Mouse (Mus musculus): ENCODE data around the gene Txnrd1. TPM values are rescaled to one million over a fixed set of nuclear protein-coding genes. Genes with fewer than 3 reads are reported as not detected.

Txnrd1 gene
- total RNA-seq, 2 experiments from 2014 or later: 27.5 to 30.4 TPM

DNA sequence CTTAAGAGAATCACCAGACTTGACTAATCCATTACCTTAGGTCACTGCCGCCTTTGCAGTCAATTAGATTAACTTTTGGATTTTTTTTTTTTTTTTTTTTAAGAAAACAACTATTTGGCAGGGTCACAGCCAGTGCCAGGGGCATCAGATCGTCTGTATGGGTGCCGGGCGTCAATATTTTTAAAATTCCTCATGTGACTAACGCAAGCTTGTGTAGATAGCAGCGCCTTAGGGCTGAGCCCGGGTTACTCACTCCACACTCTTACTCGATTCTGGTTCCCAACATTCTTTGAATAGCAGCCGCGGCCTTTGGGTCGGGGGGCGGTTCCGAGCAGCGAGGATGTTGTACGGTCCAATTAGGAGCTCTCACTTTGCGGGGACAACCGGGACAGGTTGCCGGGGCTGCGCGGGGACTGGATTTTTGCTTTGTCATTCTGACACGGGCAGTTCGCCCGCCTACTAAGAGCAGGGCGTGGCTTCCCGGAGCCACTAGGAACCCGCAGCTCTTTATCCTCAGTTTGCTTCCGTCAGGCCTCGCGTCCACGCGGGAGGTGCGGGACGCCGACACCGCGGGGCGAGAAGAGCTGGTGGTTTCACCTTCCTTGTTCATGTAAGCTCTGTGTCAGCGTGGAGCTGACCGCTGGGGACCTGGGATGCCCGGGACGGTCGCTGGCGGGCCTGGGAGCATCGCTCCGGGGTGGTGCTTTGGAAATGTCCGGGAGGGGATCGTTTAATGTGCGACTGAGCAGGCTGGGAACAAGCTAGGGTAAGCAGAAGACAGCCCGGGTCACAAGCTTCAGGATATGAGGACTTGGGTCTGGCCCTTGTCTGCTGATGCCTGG is 25.2 kb downstream of the Txnrd1 start:
- intact Hi-C loops (cut with DNase I; ENCODE audit: low total_unique reads): no loop called here

DNA sequence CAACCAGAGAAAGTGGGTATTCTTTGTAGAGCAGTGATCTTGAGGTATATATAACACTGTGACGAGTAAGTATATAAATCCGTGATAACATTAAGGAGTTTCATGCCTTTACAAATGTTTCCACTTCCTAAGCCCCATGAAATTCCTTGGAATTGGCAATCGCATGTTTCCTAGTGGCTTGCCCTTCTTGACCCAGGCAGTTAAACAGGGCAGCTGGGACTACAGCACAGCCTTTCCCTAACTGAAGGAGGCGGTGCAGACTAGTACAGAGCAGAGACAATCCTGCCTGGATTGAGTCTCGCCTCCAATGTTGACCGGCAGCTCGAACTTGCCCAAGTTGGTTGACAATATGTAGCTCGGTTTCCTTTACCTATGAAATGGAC is 25.8 kb downstream of the Txnrd1 start:
- intact Hi-C loops (cut with DNase I; ENCODE audit: low total_unique reads): no loop called here
- DNase-seq: peak; percentile 25

More for the DNA sequence above, 25.2 kb downstream of the Txnrd1 start:
- DNase-seq: peak; percentile 90

DNA sequence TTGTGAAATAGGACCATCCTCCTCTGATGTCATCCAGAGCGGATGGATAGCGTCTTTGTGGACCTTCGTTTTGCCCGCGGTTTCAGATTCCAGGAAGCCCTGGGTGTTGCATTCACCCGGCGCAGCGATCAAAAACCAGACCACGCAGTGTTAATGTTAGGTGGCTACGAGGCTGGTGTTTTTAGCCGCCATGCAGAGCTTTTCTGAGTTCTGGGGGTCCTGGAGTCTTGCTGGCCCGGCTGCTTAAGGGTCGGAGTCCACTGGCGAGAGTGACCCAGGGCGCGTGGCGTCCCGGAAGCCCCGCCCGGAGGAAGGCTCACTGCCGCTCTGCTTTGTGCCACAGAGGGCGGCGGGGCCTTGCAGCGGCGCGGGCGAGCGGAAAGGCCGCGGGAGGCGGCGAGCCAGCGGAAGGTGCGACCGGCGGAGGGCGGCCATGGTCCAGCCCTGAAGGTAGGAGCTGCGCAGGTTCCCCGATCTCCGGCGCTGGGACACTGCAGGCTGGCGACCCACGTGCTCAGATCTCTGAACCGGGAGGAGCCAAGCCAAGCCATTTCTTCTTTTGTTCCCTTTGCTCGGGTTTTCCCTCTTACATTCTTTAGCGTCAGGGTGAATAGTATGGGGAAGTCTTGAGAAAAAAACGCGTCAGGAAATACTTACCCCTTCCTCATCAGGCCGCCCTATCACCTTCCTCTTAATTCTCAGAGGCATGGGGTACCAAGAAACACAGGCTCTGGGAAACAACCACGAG is 26.6 kb downstream of the Txnrd1 start:
- intact Hi-C loops (cut with DNase I; ENCODE audit: low total_unique reads): loop anchor here (10.0 kb wide), 1 partner anchor 46 kb away; no protein-coding TSS in a partner anchor
- peak; percentile 63 for DNase-seq

- intact Hi-C loops (cut with DNase I; ENCODE audit: low total_unique reads): loop anchor here (10.0 kb wide), 1 partner anchor 46 kb away; no protein-coding TSS in a partner anchor
- no peak for DNase-seq
Observed at GRCm38 (mm10) chr10:82860929-82861315, 27.2 kb downstream of the Txnrd1 start.

DNA sequence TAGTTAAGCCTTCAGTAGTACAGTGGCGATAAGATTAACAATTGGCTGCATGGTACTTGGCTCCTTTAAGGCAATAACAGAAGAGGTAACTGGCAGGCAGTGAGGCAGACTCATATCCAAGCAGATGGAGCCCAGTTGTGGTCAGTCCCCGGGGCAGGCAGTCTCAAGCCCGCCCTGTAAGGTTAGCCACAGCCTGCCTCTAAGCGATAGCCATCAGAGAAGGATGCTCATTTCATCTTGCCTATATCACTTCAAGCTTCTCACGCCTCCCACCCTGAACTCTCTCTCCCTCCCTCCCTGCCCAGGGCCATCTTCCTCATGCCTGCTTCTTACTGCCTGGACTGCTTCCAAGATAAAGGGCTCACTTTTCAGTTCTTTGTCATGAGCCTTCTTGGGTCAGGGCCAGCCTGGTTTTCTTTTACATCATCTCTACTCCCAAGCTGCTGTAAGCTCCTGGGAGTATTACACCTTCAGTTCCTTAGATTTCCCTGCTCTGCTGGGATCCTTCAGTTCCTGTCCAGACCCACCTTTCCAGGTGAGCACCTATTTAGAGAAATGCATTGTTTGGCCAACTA is 29.4 kb downstream of the Txnrd1 start:
- DNase-seq: no peak
- intact Hi-C loops (cut with DNase I; ENCODE audit: low total_unique reads): loop anchor here (10.0 kb wide), 1 partner anchor 48 kb away; no protein-coding TSS in a partner anchor

GRCm38 (mm10) chr10:82863827-82864226 is 30.1 kb downstream of the Txnrd1 start:
- peak; percentile 39 for DNase-seq
- intact Hi-C loops (cut with DNase I; ENCODE audit: low total_unique reads): loop anchor here (10.0 kb wide), 1 partner anchor 49 kb away; no protein-coding TSS in a partner anchor

DNA sequence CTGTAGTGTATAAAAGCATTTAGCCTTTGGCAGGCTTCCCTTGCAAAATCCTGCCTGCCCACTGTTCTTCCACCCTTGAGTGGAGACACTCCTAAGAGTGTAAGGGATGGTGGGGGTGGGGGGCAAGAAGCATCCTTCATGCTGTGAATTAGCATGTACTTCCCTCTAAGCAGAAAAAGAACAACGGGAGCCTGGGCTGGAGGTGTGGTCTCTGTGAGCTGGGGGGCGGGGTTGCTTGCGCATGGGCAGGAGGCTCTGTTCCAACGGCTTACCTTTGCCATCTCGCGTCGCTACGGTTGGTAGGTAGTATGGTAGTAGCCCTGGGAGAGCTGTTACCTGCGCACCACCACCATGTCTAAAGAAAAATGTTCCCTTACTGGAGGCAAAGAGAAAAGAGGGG is 32.6 kb downstream of the Txnrd1 start, which contains the start of gene Eid3:
TSS of gene Eid3 (plus strand) at position 271 of the 400 bp plus-strand sequence.
- intact Hi-C loops (cut with DNase I; ENCODE audit: low total_unique reads): loop anchor here (10.0 kb wide), 1 partner anchor 52 kb away; no protein-coding TSS in a partner anchor
- DNase-seq: no peak

DNA sequence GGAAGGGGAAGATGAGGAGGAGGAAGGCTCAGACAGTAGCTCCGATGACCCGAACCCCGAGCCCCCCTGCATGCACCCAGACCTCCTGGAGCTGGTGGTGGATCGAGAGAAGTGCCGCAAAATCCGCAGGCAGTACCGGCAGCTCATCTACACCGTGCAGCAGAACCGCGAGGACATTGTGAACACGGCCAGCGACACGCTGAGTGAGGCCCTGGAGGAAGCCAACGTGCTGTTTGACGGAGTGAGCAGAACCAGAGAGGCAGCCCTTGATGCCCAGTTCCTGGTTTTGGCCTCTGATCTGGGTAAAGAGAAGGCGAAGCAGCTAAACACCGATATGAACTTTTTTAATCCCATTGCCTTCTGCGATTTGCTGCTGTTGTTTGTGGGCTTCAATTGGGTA is 33.1 kb downstream of the Txnrd1 start:
- intact Hi-C loops (cut with DNase I; ENCODE audit: low total_unique reads): loop anchor here (10.0 kb wide), 1 partner anchor 52 kb away; no protein-coding TSS in a partner anchor
- no peak for DNase-seq

DNA sequence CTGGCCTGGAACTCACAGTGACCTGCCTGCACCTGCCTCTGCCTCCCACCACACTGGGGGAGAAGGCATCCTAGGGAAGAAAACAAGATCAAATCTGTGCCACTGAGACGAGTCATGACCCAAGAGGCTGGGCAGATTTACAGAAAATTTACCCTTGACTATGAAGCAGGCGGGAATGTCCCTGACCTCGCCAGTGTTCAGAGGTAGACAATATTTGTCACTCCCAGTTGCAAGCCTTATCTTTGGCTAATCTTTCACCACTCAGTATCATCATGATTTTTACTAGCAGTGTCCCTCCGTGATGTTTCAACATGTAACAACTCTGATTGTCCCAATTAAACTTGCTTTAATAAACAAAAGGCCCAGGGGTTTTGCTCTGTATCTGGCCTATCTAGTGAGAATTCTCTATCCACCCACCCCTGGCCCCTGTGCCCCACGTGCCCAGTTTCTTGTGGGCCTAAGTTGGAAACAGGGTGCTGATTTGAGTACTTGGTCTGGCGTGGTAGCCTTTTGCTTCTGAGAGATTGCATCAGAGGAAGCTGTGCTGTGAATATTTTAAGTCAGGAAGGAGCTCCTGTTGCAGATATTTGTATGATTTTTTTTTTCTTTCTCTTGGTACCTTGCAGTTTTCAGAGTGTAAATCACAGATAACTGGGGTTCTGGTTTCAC is 34.8 kb downstream of the Txnrd1 start:
- intact Hi-C loops (cut with DNase I; ENCODE audit: low total_unique reads): loop anchor here (10.0 kb wide), 1 partner anchor 54 kb away; no protein-coding TSS in a partner anchor
- DNase-seq: no peak

DNA sequence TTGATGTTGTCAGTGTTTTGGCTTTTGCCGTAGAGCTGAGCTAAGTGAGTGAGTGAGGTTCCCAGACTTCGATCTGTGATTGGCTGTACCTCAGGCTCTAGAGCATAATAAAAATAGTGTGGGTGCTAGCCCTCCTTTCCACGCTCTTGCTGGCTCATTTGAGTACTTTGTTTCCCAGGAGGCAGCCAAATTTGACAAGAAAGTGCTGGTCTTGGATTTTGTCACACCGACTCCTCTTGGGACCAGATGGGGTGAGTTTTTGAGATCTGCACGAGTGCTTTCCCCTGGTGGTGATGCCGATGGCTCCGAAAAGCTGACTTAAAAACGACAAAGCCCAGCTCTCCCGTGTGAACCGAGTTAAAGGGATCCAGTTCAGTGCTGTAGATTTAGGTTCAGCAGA is 41.7 kb downstream of the Txnrd1 start:
- intact Hi-C loops (cut with DNase I; ENCODE audit: low total_unique reads): no loop called here
- DNase-seq: no peak

DNA sequence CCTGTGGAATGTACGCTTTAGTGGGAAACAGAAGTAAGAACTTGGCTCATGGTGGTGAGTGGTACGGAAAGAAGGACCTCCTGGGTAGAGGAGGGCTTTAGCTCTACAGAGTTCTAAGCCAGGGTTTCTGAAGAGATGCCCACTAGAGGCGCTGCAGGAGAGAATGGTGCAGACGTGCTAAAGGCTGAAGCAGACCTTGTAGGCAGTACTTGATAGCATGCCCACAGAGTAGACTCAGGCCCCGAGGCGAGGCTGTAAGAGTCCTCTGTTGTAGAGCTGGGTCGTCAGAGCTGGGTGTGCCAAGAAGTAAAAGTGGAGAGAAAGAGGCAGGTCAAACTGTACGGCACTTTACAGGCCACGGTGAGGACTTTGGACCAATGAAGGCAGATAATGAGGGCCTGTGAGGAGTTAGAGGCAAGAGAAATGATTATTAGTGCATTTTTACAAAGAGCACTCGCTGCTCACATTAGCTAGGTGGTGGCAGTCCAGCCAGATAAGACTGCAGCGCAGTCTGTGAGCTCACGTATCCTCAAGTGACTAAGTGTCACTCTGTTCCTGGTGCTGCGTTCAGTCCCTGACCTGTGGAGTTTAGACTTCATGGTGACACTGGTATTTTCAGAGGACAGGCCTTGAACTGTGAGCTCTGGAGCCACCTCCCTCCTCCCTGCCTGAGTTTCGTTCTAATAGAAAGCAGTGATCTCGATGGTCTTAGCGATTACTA is 42.5 kb downstream of the Txnrd1 start:
- DNase-seq: no peak
- intact Hi-C loops (cut with DNase I; ENCODE audit: low total_unique reads): no loop called here

DNA sequence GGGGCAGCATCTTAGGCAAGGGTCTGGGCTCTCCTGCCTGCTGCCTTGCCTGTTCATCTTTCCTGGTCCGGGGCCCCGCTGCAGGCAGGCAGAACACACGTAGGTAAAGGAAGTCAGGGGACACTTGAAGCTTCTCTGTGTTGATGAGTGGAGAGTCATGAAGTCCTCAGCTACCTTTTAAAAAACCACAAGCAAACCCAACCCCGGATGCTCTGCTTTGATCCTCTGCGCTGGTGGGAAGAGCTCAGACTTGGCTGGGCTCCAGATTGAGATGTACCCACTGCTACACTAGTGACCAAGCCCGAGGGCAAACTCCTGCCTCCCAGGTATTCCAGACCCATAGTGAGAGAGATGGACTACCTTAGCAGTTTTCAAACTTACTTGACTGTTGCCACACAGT is 53.6 kb downstream of the Txnrd1 start:
- intact Hi-C loops (cut with DNase I; ENCODE audit: low total_unique reads): no loop called here
- no peak for DNase-seq

GRCm38 (mm10) chr10:82888576-82888975 is 54.8 kb downstream of the Txnrd1 start:
- DNase-seq: no peak
- intact Hi-C loops (cut with DNase I; ENCODE audit: low total_unique reads): no loop called here

DNA sequence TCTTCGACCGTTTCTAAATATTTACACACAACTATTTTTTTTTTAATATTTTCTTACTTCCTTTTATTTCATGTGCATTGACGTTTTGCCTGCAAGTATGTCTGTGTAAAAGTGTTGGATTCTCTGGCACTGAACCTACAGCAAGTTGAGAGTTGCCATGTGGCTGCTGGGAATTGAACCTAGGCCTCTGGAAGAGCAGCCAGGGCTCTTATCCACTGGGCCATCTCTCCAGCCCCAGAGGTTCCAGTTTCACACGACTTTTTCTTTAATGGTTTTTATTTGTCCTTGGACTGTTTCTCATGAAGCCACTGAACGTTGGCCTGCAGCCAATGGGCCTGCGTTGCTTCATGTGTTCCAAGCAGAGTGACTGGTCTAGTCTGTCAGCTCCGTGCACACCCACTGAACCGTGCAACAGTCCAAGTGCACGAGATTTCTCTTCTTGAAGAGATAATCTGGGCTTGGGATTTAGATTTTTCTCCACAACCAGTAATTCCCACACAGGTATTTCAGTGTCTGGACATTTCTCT is 55.8 kb downstream of the Txnrd1 start:
- DNase-seq: peak; percentile 53
- intact Hi-C loops (cut with DNase I; ENCODE audit: low total_unique reads): no loop called here

- DNase-seq: no peak
- intact Hi-C loops (cut with DNase I; ENCODE audit: low total_unique reads): no loop called here
Observed at GRCm38 (mm10) chr10:82890936-82891335, 57.2 kb downstream of the Txnrd1 start.

- intact Hi-C loops (cut with DNase I; ENCODE audit: low total_unique reads): no loop called here
- no peak for DNase-seq
Observed at GRCm38 (mm10) chr10:82891427-82891826, 57.7 kb downstream of the Txnrd1 start.

GRCm38 (mm10) chr10:82892442-82893055 is 58.8 kb downstream of the Txnrd1 start:
- DNase-seq: no peak
- intact Hi-C loops (cut with DNase I; ENCODE audit: low total_unique reads): no loop called here
